Mouse (Mus musculus) c-Kit-positive CD71-positive TER-119-negative erythroid progenitor cells, embryonic 14.5 days (primary cell): ENCODE data around the gene Btnl9.
"Not testable (repeated sequence)": the region's sequence is repeated elsewhere in the genome, so short reads cannot be mapped to it uniquely, and the experiment has no call there.

Source experiments
- DNase-seq: peaks from one replicate; pipeline ENCODE4 v3.0.0-alpha.2; 2013; ENCODE audit warnings: low read depth

The Btnl9 gene

DNA sequence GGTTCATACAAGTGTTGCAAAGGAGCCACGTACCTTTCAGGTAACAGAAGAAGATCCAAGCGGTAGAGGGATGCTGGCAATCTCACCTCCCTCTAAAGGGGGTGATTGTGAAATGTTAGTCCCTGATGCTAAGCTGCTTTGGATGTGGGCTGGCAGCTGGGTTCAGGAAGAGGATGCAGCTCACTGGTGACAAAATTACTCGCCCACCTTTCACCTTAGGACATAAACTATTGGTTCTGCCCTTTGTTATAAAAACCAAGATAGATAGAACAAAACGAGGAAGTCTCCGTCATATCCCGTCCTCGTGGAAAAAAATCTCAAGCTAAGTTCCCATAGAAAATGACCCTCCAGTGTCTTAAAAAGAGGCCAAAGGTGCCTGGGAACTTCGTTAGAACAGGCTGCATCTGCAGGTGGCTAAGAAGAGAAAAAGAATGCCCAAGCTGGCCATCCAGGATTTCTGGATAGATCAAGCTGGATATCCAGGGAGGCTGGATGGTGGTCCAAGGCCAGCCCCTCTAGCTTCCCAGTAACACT is at the start of gene Btnl9:
TSS of gene Btnl9 (minus strand) at position 205 of the 534 bp plus-strand sequence.
- no peak for DNase-seq

DNA sequence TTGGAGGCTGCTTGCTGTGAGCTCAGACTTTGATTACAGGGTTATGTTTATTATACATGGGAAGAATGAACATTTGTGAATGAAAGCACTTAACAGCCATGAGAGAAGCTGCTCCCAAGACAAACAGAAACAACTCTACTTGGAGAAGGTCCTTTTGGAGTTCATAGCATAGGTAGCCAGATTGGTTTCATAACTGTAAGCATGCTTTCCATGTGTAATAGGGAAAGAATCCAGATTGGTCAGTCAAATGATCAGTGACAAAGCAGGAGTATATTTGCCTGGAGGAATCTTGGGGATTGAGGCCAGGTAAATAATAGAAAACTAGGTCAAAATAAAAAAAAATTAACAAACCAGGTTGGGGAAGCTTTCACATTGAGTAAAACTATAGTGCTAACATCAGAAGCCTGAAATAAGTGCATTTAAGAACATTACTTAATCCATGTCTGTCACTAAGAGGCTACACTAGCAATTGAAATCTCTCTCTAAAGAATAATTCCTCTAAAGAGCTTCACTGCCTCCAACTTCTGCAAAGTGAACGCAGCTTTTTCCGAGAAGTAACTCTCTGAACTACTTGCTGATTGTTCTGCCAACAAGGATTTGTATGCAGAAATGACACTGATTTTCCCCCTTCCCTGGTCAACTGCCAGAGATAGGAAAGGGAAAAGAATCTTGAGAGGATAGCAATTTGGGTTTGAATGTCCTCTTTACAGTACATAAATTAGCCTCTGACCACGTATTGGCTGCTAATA is 48.7 kb upstream of the Btnl9 start:
- DNase-seq, result no peak

DNA sequence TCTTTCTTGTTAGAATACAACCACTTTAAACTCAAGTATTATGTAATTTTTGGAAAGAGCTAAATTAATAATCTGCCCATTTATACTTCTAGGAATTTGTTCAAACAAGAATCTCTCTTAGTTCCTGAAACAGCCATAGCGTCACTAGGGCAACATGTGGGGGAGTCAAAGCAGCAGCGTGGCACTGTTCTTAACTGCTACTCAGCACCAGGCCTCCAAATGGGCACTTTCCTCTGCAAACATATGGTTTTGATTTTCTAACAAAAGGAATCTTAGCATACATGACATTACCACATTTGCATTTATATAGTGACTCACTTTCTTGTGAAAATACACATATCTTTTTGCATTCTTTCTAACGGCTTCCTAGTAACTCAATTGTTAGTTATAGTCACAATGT is 45.8 kb upstream of the Btnl9 start:
- DNase-seq, result no peak

DNA sequence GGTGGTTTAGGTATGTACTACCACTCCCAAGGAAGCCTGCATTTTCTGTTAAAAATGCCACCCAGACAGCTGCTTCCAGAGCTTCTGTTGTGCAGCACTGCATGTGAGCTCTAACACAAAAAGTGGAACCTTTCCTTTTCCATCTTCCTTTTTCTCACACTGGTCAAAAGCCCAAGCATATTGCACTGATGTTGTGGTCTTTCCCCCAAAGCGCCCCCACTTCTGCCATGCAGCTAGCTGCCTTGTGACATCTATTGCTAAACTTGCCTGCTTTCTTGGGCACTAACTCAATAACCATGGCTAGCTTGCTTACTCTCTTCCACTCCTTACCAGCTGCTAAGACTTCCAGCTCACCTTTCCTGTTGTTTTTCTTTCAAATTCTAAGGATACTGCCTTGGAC is 37.5 kb upstream of the Btnl9 start:
- DNase-seq, result no peak

DNA sequence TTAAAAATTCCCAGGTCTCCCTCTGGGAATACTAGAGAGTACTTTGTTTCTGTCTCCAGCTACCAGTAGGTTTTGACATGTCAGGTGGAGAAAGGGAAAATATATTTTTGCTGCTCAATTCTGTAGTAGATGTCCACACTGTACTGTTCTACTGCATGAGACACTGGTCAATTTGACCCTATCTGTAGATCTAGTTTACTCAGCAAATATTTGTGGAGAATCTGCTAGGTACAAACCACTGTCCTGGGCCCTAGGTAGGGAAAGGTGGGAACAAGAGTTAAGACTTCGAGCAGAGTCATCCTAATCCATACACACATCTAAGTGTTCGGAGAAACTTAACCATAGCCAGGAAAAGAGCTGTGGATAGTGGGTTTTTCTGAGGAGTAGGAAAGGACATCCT is 32.3 kb upstream of the Btnl9 start:
- DNase-seq, result no peak

DNA sequence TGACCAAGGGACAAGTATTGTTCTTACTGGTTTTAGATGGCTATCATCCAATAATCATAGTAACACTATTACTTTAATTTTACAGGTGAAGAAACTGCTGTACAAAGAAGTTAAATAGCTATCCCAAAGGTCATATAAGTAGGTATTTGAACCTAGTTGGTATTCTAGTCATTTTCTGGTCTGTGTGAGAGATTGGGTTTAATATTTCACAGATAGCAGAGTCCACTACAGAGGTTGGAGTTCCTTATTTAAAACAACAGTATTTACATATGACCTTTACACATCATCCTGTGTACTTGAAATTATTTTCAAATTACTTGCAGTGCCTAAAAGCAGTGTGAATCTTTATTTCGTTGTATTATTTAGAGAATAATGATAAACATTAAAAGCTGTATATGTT is 26.5 kb upstream of the Btnl9 start:
- DNase-seq, result no peak

DNA sequence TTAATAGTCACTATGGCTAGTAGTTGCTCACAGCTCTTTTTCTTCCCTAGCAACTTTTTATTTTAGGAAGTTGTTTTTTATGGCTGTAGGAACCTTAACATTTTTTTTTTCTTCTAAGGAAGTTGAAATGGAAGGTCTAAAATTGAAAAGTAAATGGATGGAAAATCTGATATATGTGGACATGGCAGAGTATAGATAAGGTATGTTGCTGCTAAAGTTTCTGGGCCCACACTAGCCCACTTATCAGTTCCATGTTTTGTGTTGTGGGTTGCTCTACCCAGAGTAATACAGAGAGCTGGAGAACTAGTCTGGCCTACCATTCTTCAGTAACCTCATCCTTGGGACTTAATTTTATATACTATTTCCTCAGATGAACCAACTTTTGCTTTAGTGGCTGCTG is 25.6 kb upstream of the Btnl9 start:
- DNase-seq, result no peak

DNA sequence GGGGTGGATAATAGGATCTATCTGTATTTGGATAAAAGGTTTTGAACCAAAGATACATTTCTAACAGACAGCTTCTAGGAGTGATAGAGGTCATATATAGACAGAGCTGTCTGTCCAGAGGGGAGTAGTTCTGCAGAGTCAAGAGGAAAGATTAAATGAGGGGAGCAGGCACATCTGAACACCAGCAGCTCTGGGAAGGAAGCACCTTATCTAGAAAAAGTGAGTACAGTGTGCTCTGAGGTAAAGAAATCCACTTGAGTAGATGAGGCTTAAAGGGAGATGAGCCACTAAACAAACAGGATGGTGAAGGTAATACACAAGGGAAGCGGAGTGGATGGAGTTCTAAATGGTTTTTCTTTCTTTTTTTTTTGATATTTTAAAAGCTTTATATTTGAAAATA is 20.5 kb upstream of the Btnl9 start:
- peak; percentile 40 for DNase-seq

DNA sequence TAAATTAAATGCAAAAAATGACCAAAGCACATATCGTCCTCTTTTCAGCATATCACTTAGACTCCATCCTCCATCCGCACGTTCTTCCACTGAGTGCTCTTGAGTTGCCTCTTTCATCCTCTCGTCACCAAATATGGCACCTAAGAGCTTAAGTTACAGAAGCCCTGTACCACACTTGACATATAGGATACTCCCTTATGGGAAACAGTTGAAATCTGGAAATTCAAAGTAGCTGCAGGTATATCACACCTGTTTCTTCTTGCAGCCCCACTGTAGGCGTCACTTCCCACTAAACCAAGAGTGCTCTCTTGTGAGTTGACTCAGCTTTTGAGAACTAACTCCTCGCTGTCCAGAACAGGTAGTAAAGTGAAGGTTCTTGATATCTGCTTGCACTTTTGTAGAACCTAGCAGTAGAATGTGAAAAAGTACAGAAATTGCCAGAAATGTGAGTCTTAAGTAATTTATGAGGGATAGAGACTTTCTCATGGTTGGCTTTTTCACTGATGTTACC is 18.2 kb upstream of the Btnl9 start:
- DNase-seq, result no peak

DNA sequence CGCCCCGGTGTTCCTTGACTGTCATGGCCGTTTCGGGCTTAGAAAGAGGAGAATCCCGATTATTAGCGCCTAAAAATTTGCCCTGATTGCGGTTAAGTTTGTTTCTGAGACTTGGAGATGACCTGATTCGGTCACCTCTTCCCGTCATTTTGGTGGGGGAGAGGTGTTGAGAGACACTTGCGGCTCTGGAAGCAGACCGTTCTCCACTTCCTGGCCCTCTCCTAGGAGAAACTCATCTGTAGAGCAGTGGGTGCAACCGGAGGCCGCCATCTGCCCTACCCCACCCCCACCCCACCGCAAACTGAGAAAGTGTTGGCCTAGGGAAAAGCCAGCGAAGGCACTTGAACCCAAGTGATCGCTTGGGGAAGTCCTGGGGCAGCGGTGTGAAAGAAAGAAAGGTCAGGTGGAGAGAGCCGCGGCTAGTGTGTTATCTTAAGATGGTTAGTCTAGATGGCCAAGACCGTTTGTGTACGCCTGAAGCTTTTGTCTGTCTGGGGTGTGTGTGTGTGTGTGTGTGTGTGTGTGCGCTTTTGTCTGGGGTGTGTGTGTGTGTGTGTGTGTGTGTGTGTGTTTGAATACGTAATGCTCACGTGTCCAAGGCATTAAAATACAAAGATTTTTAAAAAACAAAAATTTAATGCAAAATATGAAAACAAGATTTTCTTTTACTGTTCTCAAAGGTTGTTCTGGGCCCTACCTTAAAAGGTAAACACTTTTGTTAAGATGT is 17.0 kb upstream of the Btnl9 start:
- DNase-seq, result peak; percentile 42

DNA sequence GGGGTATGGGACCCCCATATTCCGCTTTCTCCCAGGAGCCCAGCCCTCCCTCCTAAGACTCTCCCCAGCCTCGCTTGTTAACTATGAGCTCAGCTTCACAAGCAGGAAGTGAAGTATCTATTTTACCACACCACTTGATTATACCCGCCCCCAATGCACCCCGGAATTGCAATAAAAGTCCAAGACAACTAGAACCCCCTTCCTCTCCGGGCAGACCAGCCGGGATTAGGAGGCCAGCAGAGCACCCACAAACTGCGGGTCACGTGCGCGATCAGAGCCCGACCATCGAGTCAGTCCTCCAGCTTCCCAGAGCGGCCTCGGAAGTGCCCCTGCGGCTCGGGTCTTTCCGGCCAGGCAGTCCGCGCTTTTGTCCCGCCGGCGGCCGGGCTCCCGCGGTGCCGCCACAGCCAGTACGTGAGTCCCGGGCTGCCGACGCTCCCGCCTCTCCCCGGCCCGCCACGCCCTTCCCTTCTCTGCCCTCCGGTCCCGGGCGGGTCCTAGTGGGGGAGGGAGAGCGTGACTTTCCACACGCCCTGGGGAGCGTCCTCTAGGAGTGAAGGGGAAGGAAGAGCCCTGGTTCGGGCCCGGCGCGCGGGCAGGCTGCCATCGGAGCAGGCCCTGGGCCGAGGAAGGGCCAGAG is 16.3 kb upstream of the Btnl9 start, which contains the start of gene Zfp62:
TSS of gene Zfp62 (plus strand) at position 164 of the 640 bp plus-strand sequence.
- DNase-seq, result peak; percentile 84

DNA sequence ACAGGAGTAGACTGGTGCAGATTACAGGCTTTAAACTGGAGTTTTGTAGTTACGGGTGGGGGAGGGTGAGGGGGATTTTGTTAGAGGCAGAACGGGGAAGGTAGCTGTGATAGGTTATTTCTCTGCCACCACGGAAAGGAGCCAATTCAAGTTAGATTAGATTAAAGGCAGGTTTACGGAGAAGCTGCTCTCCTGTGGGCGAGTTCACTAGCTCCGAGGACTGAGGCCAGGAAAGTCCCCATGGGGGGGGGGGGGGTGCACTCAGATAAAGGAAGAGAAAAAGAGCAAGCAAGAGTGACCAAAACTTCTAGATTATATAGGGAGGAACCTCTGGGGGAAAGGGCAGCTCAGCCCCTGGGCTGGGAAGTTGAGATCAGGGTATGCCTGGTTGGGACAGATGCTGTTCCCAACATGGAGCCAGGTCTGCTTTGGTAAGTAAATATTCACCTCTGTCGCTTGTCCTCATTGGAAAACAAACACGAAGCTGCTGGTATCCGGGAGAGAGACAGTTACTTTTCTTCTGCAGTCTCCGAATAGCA is 15.6 kb upstream of the Btnl9 start:
- peak; percentile 59 for DNase-seq

DNA sequence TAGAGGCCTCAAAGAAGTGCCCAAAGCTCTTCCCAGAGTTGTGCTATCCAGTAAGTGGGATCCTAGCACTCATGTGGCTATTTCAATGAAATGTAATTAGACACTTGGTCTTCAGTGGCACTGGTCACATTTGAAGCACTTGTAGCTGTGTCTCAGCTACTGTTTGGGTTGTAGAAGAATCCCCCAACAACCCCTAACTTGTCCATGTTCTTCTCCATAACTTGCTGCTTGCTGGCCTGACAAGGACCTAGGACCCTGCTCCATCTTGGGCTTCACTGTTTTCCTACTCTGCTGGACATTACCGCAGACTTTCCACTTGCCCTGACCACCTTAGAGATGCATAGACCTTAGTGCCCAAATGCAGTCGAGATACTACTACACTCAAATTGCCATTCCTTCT is 15.1 kb upstream of the Btnl9 start:
- no peak for DNase-seq

DNA sequence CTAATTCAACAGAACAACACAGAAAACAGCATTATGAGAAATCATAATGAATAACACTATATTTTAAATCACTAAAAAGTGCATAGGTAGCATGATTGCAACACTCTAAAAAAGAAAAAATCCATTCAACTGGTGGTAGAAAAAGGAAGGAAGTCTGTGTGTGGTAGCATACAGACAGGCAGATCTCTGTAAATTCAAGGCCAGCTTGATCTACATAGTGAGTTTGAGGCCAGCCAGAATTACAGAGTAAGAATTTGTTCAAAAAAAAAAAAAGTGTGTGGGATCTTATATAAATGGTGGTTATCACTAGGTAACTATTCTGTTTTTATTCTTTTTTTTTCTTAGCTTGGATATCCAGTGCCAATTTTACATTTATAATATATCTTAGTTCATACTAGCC is 14.2 kb upstream of the Btnl9 start:
- no peak for DNase-seq

DNA sequence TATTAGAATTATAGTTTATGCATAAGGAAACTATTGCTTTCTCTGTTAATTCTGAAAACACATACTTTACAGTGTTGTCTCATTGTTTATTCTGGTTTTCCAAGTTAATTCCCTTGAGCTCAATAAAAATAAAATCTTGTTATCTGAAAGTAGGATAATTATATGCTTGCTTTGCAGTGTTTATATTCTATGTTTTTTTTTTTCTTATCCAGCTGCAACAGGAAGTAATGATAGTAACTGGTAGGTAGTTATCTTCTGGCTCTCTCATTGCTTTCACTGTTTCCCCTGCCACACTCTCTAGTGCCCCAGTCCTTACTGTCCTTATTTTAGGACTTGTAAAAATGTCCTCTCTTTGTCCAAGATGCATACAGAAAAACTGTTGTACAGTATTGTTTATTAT is 13.7 kb upstream of the Btnl9 start:
- no peak for DNase-seq

DNA sequence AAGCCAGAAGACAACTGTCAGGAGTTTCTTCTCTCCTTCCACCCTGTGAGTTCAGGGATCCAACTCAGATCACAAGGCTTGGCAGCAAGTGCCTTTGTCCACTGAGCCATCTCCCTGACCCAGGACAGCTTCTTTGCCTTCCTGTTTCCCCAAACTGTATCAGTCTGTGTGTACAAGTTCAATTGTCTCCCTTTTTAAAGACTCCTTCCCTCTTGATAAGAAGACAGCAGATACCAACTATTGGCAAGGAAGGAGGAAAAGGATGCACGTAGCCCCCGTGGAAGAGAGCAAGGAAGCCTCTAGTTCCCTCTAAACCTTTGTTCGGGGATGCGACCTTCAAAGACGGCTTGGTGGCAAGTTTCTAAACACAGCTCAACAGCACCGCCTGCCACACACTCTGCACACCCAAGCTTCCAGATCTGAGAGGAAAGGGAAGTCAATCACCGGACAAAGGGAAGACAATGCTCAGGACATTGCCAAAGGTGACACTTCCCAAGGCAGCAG is 8.9 kb upstream of the Btnl9 start:
- no peak for DNase-seq

DNA sequence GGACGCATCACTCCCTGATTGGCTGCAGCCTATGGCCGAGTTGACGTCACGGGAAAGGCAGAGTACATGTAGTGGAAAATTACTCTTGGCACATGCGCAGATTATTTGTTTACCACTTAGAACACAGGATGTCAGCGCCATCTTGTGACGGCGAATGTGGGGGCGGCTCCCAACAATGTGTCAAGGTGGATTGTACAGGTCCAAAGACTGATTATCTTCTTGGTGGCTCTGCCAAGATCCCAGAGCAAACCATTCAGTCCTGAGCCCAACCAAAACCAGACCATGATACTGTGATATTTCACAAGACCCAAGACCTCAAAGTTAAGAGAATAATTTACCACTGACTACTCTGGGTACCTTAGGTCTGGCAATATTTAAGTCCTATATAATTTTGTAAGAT is 7.8 kb upstream of the Btnl9 start:
- DNase-seq, result not testable (repeated sequence)

DNA sequence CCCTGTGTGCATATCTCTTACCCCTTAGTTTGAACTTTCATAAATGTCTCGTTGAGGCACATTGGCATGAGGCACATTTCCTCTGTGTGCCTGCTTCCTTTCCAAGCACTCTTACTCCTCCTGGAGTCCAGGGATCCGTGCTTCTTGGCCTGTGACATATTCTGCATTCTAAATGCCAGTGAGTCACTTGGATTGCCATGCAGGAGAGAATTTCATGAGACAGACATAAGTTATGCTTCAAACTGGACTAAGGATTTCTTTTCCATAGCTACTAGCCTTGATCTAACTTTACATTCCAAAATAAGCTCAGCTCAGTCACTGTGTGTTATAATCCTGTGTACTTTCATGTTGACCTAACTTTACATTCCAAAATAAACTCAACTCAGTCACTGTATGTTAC is 4.1 kb upstream of the Btnl9 start:
- no peak for DNase-seq

DNA sequence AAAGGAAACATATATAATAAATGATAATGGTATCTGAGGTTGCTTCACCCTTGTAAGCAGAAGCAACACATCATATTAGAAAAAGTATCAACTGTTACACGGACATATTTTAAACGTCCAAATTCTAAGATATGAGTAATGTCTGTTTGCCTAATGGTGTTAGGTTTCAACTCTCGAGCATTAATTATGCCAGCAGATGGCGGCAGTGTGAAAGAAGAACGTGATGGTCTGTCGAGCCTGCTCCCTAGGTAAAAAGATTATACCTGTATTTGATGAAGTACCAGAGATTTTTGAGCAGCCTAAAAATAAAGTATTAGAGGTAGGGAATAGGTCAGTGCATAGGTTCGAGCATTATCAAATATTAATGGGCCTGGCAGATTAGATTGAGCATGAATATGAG is 2.8 kb upstream of the Btnl9 start:
- peak; percentile 40 for DNase-seq

DNA sequence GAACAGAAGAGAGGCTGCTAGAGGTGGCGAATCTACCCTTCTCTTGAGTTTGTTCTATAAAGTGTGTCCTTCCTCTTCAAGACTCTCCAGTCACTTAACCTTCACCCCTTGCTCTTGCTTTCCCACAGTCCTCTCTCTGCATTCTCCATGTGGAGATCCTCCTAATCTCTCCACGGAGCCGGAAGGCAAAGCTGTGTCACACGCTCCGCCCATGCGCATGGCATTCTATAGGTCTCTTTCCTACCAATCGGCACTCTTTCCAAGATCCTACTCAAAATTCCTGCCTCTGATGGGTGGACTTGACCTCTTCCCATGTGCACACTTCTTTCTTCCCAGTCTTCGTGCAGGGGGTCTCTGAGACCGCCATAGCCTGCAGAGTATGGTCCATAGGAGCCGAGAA is 742 bp upstream of the Btnl9 start:
- no peak for DNase-seq

DNA sequence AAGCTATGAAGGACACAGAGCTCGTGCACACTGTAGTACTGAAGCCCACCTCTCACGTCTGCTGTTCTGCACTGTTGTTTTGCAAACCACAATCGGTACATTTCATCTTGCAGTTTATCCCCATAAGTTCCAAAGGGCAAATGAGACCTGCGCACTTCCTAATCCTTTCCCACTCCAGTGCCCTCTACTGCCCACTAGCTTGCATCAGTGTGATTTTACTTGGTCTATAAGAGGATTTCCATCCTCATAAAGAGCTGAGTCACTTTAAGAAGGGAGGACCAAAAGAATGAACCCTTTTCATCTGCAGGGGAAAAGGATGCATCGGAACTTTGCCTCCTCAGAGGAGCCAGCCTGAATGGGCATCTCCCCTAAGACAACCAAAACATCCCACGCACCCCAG is 507 bp downstream of the Btnl9 start:
- no peak for DNase-seq

DNA sequence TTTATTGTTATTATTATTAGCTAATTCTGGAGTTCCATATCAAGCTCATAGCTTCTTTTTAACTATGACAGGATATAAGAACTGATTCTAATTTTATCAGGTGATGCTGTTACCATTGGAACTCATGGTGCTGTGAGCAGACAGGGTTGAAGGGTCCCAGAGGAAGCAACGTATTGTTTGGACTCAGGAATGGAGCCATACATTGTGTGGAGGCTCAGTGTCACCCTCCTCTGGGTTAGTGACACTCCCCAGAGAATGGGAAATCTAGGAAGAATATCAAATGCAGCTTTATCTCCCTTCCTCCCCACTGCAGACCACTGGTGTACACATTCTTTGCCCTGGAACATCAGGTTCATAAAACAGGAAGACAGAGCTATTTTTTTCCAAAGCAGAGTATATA is 3.8 kb downstream of the Btnl9 start:
- DNase-seq, result no peak
